Mouse (Mus musculus): ENCODE data around the gene Nrp2. TPM values are rescaled to one million over a fixed set of nuclear protein-coding genes. Genes with fewer than 3 reads are reported as not detected.

Nrp2 gene
- polyA plus RNA-seq, 1 experiment from 2014 or later = 1.7 TPM

DNA sequence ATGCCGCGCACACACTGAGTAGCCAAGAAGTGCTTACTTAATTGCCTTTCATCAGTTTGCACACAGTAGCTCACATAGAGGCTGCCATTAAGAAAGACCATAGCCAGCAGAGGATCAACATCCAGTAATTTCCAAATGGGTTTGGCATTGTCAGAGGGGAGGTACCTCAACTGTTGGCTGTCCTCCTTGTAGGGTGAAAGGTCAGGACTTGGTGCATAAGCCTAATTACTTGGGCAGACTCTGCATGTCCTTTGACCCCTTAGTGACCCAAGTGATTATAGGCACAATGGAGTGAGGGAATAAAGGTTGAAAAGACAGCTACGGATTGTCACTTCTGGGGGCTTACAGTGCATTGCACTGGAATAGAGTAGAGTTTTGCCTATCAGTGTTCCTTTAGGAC, 45.3 kb downstream of the Nrp2 start:
- no peak for DNase-seq (ENCODE audit: low spot score)

DNA sequence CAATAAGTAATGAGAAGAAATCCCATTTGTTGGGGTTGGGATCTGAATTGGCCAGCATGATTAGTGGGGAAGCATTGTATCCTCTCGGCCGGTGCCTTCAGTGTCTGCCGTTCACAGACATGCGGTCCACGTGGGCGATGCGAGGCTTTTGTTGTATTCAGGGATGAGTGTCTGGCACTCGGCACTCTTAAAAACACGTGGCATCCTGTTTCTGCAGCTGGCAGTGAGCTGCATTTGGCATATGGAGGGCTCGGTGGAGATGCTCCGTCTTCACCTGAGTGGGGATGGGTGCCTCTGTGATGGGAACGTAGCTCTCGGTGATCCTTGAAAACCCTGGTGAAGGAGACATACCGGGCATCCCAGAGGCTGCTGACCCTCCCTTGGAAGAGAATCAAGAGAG, 46.6 kb downstream of the Nrp2 start:
- no peak for DNase-seq (ENCODE audit: low spot score)

DNA sequence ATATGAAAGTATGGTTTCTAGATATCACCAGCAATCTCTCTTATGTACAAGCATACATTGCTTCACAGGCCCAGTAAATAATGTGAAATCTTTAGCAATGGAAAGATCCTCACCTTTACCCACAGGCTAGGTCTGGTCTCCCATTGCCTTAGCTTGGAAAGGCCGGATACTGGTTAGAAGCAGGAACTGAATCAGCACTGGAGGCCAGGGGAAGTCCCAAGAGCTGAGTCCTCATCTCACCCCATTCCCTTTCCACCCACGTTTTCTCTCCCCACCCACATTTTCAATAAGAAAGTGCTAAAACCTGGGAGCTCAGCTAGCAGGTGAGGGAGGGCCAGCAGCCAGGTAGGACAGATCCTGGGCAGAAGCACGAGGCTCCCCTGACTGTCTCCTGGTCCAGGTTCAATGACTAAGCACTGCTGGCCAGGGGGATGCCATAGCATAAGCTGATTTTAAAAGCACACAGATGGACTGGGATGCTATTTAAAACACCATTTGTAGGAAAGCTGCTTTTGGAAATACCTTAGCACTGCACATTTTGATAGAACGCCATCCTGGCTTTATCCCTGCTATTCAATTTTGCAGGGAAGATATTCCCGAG, 47.4 kb downstream of the Nrp2 start:
- DNase-seq (ENCODE audit: low spot score) = no peak

DNA sequence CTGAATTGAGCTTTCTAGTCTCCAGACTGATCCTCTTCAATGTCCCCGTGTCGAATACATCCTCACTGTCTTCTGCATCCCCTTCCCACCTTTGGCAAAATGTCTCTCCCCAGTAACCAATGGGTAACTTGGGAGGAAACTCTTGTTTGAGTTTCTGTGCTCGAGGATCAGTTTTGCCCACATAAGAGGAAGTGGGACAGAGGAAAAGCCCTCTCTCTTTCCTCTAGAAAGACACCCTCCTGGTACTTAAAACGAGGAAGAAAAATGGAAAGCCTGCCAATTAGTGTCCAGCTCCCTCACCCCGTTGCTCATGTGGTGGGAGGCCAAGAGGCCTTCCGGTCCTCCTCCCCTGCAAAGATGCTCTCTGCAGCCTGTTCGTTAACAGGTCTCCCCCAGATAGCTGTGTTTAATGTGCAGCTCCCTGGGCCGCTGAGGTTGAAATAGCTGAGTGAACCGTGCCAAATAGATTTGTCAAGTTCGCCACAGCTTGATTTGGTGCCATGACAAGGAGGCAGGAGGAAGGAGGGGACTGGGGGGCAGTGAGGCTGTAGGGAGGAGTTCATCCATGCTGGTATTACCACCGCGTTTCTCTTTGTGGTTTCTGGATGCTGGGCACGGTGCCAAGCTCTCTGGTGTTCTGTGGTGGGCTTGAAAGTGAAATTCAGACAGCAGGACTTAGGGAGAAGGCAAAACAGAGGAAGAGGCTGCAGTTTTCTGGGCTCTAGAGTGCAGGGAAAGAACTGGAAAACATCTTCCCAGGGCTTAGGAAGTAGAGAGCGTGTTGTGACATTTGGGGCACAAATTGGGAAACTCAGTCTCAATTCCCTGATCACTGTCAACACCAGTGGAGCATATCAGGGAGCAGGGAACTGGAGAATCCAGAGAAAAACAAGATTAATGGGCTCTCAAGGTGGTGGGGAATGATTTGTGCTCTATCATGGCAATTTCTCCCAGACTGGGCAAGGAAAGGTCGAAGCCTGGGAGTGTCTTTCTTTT, 48.2 kb downstream of the Nrp2 start:
- no peak for DNase-seq (ENCODE audit: low spot score)

DNA sequence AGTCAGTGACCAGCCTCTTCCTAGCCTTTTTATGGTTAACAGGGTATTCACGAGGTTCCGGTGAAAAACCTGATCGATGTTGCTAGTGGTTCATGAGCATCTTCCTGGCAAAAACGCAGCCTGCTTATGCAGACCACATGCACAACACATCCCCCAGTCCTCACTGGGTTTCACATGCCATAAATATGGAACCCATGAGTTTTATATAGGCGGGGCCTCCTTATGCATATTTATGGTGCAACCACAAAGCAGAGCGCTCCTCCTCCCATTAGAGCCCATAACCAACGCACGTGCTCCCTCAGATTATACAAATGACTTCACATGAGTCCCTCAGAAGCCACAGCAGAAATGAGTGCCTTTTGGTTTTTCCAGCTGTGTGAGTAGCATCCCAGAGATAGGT, 49.0 kb downstream of the Nrp2 start:
- DNase-seq (ENCODE audit: low spot score) = no peak

DNA sequence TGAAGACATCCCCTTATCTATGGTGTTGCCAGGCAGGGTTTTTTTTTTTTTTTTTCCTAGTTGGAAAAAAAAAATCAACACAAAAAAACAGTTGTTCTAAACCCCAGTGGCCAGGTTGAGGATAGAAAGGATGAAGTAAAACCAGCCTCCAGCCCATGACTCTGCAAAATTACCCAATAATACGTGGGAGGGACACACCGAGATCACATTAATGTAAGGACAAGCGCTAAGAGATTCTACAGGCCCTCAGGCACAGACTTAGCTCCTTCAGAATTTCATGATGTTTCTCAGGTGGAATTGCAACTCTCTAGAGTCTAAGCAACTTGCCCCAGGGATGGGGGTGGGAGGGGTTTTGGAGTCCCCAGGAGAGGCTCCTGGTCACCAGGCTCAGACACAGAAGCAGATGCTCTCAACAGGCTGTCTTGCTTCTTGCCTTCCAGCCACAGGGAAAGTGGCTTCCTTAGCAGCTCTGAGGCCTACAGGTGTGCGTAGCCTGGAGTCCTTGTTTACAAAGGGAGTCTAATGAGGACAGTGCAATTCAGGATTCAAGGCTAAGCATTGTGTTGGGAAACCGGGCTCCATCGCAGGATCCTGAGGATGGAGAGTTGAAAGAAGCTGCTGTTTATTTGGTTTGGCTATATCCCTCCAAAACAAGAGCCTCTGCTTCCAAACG, 49.7 kb downstream of the Nrp2 start:
- no peak for DNase-seq (ENCODE audit: low spot score)

DNA sequence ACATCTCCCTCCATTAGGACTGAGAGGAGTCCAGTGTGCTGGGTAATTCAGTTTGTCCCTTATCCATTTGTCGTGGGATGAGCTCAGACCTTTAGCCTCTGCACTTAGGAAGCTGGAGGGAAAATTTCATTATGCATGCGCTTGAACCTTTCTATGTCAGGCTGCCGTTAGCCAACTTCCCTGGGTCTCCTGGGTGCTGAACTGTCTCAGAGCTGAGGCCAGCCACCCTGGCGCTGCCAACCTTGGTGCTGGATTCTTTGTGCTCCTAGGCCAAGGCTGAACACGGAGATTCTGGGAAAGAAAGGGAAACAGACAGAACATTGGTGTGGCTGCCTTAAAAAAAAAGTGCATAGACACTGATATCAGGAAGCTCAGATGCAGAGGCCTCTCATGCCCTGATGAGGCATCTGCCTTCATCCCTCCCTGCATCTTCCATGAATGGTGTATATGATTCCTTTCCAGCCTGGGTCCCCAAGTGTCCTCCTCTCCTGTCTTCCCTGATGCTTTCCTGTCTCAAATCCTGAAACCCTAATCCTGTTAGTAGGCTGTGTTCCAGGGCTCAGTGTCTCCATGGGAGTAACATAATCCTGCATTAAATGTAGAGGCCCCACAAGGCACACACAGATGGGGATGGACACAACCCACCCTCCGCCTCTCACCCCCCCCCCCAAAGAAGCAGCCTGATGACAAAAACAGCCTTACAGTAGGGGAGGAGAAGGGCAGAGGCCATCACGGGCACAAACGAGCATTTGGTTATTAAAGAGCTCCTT, 51.2 kb downstream of the Nrp2 start:
- DNase-seq (ENCODE audit: low spot score) = no peak

DNA sequence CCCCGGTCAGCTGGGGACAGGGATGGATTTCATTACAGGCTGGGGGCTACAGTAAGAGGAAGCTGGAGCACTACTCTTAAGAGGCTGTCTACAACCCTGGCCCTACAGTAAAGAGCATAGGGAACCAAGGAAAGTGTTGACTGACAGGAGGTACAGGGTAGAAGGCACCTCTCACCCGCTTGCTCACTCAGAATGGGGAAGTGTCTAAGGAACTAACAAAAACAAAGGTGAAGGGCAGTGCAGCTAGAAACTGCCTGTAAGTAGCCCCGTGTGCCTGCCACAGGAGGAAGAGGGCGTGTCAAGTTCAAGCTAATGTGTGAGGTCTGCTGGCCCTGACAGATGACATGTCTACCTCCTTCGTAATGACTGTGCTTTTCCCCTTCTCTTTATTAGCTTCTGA, 57.0 kb downstream of the Nrp2 start:
- no peak for DNase-seq (ENCODE audit: low spot score)

DNA sequence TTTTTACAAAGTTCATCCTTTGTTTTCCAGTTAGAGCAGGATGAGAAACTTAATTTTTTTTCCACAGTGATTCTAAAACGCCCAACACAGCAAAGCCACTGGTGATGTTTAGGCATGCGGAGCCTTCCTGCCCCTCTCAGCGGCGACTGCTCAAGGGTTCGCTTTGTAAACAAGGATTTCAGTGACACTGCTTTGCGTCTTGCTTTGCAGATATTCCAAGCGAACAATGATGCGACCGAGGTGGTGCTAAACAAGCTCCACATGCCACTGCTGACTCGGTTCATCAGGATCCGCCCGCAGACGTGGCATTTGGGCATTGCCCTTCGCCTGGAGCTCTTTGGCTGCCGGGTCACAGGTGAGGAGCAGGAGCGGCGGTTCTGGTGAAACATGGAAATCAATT, 57.5 kb downstream of the Nrp2 start:
- DNase-seq (ENCODE audit: low spot score) = no peak

DNA sequence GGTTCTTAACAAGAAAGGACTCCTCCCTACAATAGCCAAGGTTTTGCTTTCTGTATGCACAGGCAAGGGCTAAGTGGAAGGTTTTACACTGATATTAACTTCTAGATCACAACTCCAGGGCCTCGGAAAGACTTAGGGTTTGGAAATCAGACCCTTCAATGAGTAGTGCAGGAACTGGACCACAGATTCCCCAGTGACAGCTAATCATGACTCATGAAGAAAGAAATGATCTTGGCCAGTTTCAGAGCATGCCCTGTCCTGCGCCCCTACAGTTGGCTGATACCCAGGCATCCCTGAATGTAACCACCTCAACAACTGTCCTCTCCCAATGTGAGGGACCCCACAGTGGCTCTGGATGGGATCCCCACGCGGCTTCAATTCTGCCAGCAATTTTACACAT, 60.7 kb downstream of the Nrp2 start:
- DNase-seq (ENCODE audit: low spot score) = no peak

DNA sequence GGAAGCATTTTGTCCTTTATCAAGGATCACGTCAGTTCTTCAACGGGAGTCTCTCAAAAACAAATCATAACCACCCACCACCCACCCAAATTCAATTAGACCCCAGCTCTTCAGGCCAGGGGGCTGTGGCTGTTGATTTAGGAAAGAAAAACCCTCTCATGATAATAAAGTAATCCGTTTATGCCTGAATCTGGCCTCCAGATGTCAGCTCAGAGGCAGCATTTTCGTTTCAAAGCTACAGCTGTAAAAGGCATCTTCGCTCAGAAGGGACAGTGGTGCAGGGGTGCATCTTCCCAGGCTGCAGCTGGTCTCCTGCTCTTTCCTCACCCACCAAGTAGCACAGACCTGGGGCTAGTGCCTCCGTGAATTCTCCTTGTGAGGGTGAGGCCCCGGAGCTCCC, 62.1 kb downstream of the Nrp2 start:
- no peak for DNase-seq (ENCODE audit: low spot score)

DNA sequence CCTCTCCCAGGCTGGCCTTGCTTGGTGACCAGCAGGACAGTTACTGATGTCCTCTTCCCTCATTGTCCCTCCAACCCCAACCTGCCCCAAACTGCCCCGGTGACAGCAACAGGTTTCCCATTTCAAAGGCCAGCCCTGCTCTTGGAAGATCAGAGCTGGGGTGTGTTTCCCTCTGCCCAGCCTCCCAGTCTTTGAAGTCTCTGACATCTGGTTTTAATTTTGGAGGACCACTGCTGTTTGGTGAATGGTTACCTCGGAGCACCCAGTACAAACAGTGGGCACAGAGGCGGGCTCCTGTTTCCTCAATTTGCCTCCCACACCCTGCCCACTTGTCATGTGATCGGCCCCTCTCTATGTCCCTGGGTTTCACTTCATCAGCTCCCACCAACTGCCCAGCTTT, 63.7 kb downstream of the Nrp2 start:
- no peak for DNase-seq (ENCODE audit: low spot score)

DNA sequence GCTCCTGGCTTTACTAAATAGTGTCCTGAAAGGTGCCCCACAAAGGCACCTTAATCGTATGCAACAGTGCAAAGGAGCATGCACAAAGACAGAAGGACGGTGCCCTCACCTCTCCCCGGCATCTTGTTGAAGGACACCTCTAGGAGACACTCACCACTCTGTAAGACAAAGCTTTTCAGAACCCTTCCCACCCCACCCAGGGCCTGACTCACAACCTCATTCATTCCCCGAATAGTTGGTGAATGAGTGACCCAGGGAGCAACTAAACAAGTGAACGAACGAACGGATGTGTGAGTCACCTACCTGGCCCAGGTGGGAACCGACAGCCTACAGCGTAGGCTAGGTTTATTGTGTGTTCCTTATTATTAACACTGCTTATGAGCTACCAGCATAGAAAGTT, 64.5 kb downstream of the Nrp2 start:
- no peak for DNase-seq (ENCODE audit: low spot score)

DNA sequence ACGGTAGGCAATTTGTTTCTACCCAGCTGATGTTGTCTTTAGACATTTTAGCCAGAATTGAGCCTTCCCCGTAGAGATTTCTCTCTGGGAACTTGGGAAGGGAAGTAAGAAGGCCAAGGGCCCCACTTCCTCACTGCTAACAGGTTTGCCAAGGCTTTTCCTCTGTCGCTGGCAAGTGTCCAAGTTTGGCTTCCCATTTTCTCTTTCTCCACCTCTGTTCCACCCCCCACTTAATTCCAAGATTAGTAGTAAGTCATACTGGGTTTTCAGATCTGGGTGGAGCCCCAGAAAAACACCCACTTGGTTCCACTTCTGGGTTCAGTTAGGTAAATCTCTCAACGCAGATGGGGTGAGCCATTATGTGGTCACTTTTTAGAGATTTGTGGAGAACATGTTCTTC, 67.5 kb downstream of the Nrp2 start:
- DNase-seq (ENCODE audit: low spot score) = no peak

DNA sequence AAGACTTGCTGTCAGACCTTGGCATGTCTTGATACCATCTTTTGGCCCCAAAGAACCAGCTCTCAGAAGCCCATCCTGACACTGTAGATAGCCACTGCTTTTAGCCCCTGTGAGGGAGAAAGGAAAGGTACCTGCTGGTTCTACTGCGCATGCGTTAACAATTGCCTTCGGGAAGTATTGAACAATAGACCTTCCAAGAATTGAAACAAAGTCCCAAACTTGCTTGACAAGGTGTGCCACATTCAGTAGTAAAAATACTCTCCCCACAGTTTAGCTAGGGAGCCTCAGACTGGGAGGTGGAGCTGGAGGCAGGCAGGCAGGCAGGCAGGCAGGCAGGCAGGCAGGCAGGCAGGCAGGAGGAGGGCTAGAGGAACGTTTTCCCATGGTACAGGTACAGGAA, 69.3 kb downstream of the Nrp2 start:
- no peak for DNase-seq (ENCODE audit: low spot score)

DNA sequence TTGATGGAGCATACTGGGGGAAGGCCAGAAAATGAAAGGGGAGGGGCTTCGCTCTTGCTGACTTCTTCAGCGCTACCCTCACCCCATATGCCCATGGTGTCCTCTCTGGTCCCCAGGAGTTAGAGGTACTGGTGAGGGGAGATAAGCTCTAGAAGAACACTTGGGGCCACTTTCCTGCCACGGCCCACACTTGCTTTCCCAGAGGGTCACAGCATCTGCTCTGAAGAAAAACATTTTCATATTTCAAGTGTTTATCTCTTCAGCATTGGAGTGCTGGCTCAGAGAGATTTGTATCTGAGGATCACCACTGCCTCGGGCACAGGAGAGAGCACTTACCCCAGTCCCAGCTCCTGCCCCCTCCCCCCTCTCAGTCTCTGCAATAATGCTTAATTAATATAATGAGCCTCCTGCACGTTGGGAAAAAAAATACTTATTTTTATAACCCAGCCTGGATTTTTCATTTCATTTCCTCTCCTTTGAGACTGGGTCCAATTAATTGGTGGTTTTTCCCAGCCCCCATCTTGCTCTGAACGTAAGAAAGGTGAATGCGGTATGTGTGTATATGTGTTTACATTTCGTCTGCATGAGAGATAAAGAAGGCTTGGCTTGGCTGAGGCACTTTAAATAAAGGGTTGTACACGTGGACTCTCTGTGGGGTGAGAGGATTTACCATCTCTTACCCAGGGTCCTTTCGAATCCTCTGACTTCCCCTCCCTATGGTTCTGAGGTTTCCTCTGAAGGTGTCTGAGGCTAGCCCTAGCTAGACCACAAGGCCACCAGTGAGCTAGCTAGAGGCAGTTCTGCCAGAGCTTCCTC, 70.2 kb downstream of the Nrp2 start:
- DNase-seq (ENCODE audit: low spot score) = no peak

DNA sequence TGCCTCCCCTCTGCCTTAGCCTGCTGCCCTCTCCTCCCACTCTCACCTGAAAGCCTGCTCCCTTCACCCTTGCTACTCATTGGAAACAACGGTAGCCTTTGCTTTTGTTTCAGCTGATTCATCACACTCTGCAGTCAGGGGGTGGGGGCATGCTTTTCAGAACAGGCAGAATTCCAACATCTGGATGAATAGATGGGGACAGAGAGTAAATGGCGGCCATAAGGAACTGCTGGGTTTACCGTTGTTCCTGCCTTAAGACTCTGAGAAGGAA, 70.8 kb downstream of the Nrp2 start:
- DNase-seq (ENCODE audit: low spot score) = no peak

DNA sequence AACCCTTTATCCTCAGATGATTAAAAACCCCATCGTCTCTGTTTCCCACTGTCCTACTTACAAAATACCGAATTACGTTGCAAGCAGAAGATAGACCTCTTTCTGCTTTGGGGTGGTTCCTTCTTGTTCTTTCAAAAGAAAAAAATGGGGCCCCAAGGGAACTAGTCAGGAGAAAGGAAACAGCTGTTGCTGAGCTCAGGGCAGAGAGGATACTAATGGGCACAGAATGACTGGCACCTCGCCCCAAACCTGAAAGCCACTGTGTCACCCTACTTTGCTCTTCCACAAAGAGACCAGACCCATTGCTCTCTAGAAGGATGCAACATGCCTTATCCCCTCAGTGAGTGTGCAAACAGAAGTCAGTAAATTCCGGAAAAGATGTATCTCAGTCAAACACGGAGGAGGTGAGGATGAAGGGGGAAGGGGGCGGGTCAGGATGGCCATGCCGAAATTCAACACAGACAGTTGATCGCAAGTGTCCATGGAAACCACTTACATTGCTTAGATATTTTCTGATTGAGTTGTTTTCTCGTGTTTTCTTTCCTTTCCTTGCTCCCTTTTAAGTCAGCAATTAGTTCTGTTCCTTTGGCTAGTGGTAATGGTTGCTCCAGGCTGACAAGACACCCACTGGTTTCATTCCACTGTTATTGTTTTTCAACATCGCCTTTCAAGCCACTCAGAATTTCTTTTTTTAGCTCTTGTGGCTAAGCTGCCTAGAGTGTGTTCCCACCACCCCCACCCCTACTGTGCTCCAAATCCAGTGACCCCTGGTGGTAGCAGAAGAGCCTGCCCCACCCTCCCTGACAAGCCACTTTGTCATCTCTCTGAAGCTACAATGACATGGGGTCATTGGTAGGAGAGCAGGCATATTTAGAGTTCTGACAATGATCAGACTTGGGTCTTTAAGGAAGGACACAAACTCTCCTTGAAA, 71.5 kb downstream of the Nrp2 start:
- no peak for DNase-seq (ENCODE audit: low spot score)

DNA sequence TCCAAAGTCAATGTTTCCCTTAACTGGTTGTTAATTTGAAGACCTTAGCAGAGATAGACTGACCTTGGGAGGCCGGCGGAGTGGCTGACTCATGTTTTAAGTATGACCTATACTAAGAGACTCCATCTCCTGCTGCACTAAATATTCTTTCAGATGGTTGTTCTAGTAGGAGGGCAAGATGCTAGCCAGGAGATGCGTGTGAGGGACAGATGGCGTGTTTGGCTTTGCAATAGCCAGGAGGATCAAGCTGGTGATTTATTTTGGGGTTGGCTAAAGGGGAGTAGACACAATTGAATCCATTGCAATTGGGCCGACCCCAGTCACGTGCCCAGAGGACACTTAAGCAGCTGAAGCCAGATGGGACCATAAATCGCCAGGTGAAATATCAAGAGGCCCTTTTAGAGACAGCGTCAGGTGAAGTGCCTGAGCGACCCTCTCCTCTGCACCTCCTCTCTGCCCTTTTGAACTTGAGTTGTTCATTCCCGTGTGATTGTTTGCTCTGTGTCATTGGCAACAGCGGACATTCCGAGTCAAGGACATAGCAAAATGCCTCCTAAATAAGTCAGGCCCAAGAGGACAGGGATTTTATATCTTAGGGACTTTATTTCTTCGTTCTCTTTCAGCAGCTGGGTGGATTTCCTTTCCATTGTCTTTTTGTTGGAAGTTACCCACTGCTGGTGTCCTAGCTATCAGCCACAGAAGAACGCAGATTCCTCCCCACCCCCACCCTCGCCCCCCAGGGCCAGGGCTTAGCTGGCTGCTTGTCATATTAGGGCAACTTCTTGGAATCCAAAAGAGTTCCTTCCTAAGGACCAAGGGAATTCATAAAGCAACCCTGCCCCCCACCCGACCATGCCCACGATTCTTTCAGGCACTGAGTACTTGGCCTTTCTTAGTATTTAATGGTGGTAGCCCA, 74.5 kb downstream of the Nrp2 start:
- DNase-seq (ENCODE audit: low spot score) = no peak

Measured in thymus, postnatal 0 days (tissue).